Mouse (Mus musculus) heart, adult 2 months (tissue): ENCODE data around the gene Gatd1. TPM values are rescaled to one million over a fixed set of nuclear protein-coding genes. Genes with fewer than 3 reads are reported as not detected.
A peak's percentile ranks its signal among the peaks of the same experiment; 100 is the strongest.

Experiments used
- DNase-seq, 2 experiments: peaks; one replicate each; pipeline ENCODE4 v3.0.0; 2021
- H3K27ac ChIP-seq: fragments of 200-600 bp; 2 replicates; pipeline ENCODE4 v1.8.1; 2022
- H3K27me3 ChIP-seq: fragments of 200-500 bp; 2 replicates; pipeline ENCODE4 v1.6.1; 2012; ENCODE audit warnings: mild to moderate bottlenecking, low read length, inconsistent platforms, mixed read lengths; ENCODE audit not compliant: control insufficient read depth, insufficient read depth
- H3K36me3 ChIP-seq: fragments of 200-500 bp; 2 replicates; pipeline ENCODE4 v1.6.1; 2012; ENCODE audit warnings: low read length, inconsistent platforms; ENCODE audit not compliant: control insufficient read depth, insufficient read depth
- H3K4me1 ChIP-seq: fragments of 200-500 bp; 2 replicates; pipeline ENCODE4 v1.6.1; 2011; ENCODE audit warnings: low read length; ENCODE audit not compliant: control insufficient read depth, insufficient read depth
- H3K4me3 ChIP-seq: fragments of 200-600 bp; 2 replicates; pipeline ENCODE4 v1.8.1; 2022
- H3K79me2 ChIP-seq: fragments of 200-500 bp; replicated peaks from 2 replicates; pipeline ENCODE4 v1.6.1; 2012; ENCODE audit warnings: mild to moderate bottlenecking, inconsistent platforms, low read length, moderate library complexity, mixed read lengths; ENCODE audit not compliant: control insufficient read depth, insufficient read depth
- H3K9ac ChIP-seq: fragments of 200-500 bp; 2 replicates; pipeline ENCODE4 v1.6.1; 2012; ENCODE audit warnings: low read depth, mild to moderate bottlenecking, control low read depth, inconsistent platforms, low read length, mixed read lengths
- CTCF ChIP-seq: fragments of 200-600 bp; IDR thresholded peaks from 2 replicates; pipeline ENCODE4 v1.8.1; 2022; ENCODE audit warnings: antibody characterized with exemption, mild to moderate bottlenecking, moderate library complexity
- EP300 ChIP-seq: fragments of 200-500 bp; IDR thresholded peaks from 2 replicates; pipeline ENCODE4 v1.6.1; 2011; ENCODE audit warnings: low read depth, low read length, control low read depth; ENCODE audit not compliant: insufficient read depth
- POLR2A ChIP-seq: fragments of 200-500 bp; IDR thresholded peaks from 2 replicates; pipeline ENCODE4 v1.6.1; 2011; ENCODE audit warnings: mild to moderate bottlenecking, low read depth, low read length, control low read depth; ENCODE audit not compliant: insufficient read depth
- WGBS: fragments of 180-500 bp; shearing (Covaris S2); methylation state at CpG from one replicate; pipeline ENCODE4 v1.1.7; 2018; 5-methylcytosine and 5-hydroxymethylcytosine counted together
- intact Hi-C: fragments of 180-260 bp; cut with DNase I; formaldehyde crosslinking; loops from one replicate; pipeline ENCODE4 v1.15.1; 2025
- polyA plus RNA-seq: library from polyadenylated mRNA; depleted of rRNA; stranded (reverse); fragments of >200 nt; gene quantifications from 2 replicates; pipeline ENCODE4 v1.2.3, GENCODE M21; 2012
- total RNA-seq, 2 experiments: library from RNA; stranded (reverse); gene quantifications; 2 replicates each; pipeline ENCODE4 v1.2.3; 2021

Gatd1 gene
- total and polyA plus RNA-seq, 3 experiments, result 13.4 to 23.4 (median 14.9) TPM

GRCm38 (mm10) chr7:141423811-141424210 lies 9.9 kb upstream of the Gatd1 start:
- intact Hi-C loops, result no loop called here
- Histone ChIP-seq H3K4me3 (no peak overlapping the region), H3K27ac (no peak overlapping the region), H3K27me3 (no peaks in the 10 kb centered on the region), H3K36me3 (no peaks in the 10 kb centered on the region), H3K9ac (no peak overlapping the region), H3K4me1 (no peaks in the 10 kb centered on the region), H3K79me2 (no peaks in the 10 kb centered on the region)
- 69% methylated on average over 4 of the region's 4 CpGs for WGBS
- DNase-seq, result no peak
- TF ChIP-seq POLR2A (no peak), EP300 (no peak), CTCF (no peak)

- Histone ChIP-seq H3K27me3 (no peaks in the 10 kb centered on the region), H3K27ac (no peak overlapping the region), H3K36me3 (no peaks in the 10 kb centered on the region), H3K79me2 (no peaks in the 10 kb centered on the region), H3K9ac (no peak overlapping the region), H3K4me3 (no peak overlapping the region), H3K4me1 (no peaks in the 10 kb centered on the region)
- intact Hi-C loops, result no loop called here
- no peak for TF ChIP-seq EP300
- TF ChIP-seq POLR2A, result no peak
- TF ChIP-seq CTCF, result no peak
- no peak for DNase-seq
- WGBS, result 73% methylated on average over 9 of the region's 9 CpGs
Measured at GRCm38 (mm10) chr7:141420030-141420702, 6.2 kb upstream of the Gatd1 start.

- no peak overlapping the region for H3K27ac ChIP-seq
- WGBS, result 61% methylated on average over 7 of the region's 7 CpGs
- peak in 1 of 2 experiments; percentile 41 for DNase-seq
Measured at GRCm38 (mm10) chr7:141418970-141419369, 5.0 kb upstream of the Gatd1 start.

GRCm38 (mm10) chr7:141417731-141418681 lies 4.1 kb upstream of the Gatd1 start:
- H3K36me3 ChIP-seq, result no peaks in the 10 kb centered on the region
- no peak overlapping the region for H3K9ac ChIP-seq
- H3K4me3 ChIP-seq, result no peak overlapping the region
- H3K27ac ChIP-seq, result no peak overlapping the region
- no peaks in the 10 kb centered on the region; the same call in 1 of the 2 replicates for H3K4me1 ChIP-seq
- 69% methylated on average over 8 of the region's 8 CpGs for WGBS
- intact Hi-C loops, result no loop called here
- no peaks in the 10 kb centered on the region for H3K79me2 ChIP-seq
- peak in 1 of 2 experiments; percentile 18 for DNase-seq
- H3K27me3 ChIP-seq, result no peaks in the 10 kb centered on the region
- peak; percentile 41 for TF ChIP-seq CTCF
- no peak for TF ChIP-seq EP300

More at GRCm38 (mm10) chr7:141418970-141419369, 5.0 kb upstream of the Gatd1 start:
- H3K79me2 ChIP-seq, result no peaks in the 10 kb centered on the region
- no peak overlapping the region for H3K9ac ChIP-seq
- no peaks in the 10 kb centered on the region for H3K36me3 ChIP-seq
- TF ChIP-seq POLR2A, result no peak
- no peak for TF ChIP-seq CTCF
- TF ChIP-seq EP300, result no peak
- H3K4me1 ChIP-seq, result no peaks in the 10 kb centered on the region; the same call in 1 of the 2 replicates
- H3K27me3 ChIP-seq, result no peaks in the 10 kb centered on the region
- no peak overlapping the region for H3K4me3 ChIP-seq
- intact Hi-C loops, result no loop called here

GRCm38 (mm10) chr7:141416144-141416841 lies 2.4 kb upstream of the Gatd1 start:
- H3K9ac ChIP-seq, result no peak overlapping the region
- TF ChIP-seq EP300 (no peak), CTCF (no peak), POLR2A (no peak)
- no peaks in the 10 kb centered on the region; the same call in 1 of the 2 replicates for H3K4me1 ChIP-seq
- no peaks in the 10 kb centered on the region for H3K27me3 ChIP-seq
- intact Hi-C loops, result no loop called here
- DNase-seq, result peak in 1 of 2 experiments; percentile 20
- H3K36me3 ChIP-seq, result no peaks in the 10 kb centered on the region
- H3K79me2 ChIP-seq, result no peaks in the 10 kb centered on the region
- 86% methylated on average over 6 of the region's 6 CpGs for WGBS
- no peak overlapping the region for H3K27ac ChIP-seq
- H3K4me3 ChIP-seq, result no peak overlapping the region
